8 mouse cellular contexts compared by ENCODE assay signal in the genomic region with DNA sequence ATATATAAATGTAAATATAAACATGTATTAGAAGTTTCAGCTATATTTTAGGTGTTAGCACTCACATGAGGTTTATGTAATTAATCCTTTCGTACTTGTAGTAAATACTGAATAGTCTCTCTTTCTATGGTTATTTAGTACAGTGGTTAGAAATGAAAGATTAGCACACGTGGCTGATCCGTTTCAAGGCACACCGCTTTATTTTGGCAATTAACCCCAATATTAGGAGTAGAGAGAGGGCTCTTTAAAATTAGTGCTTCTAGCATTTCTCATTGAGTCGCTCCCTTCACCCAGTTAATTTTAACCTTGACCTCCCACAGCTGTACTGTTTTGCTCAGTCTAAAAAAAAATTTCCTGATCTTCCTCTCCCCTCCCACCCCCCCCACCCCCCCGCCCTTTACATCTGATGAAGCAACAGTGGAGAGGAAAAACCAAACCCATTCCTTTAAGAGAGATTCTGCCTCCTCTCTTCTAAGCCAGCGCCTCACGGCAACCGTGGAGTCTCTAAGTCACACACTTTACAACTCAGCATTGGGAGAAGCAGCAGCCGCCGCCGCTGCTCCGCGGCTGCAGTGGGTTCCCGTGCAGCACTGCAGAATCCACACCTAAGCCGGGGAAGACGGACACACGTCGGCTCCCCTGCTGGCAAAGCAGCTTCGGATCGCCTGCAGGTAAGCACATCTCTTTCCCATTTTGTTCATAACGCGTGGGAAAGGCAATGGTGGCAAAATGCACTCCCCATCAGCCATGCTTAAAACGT. TPM values are rescaled to one million over a fixed set of nuclear protein-coding genes. Genes with fewer than 3 reads are reported as not detected.
DNase-seq lines count a peak whose midpoint lies in the region; ATAC-seq lines count a peak whose summit lies in the region.

A gene (plus strand): TSS at position 400 of the 760 bp plus-strand sequence.

- no peaks in the 10 kb centered on the region for H3K27me3 ChIP-seq in embryonic facial prominence, embryonic 11.5 days (ENCODE audit: control insufficient read depth, insufficient read depth, low read length)
- H3K27me3 ChIP-seq in intestine, embryonic 16.5 days (replicated peaks; ENCODE audit: control insufficient read depth, insufficient read depth, low read length), result no peaks in the 10 kb centered on the region
- H3K27me3 ChIP-seq in megakaryocyte, embryonic 14.5 days (replicated peaks), result no peaks in the 10 kb centered on the region

- H3K9me3 ChIP-seq in embryonic facial prominence, embryonic 11.5 days (replicated peaks; ENCODE audit: control insufficient read depth, low read length), result no peaks in the 10 kb centered on the region
- no peaks in the 10 kb centered on the region for H3K9me3 ChIP-seq in intestine, embryonic 16.5 days (ENCODE audit: control insufficient read depth, low read length)
- no peaks in the 10 kb centered on the region for H3K9me3 ChIP-seq in megakaryocyte, embryonic 14.5 days

- H3K4me1 ChIP-seq in embryonic facial prominence, embryonic 11.5 days (ENCODE audit: control insufficient read depth, insufficient read depth, low read length), result peaks cover 3% of the 10 kb centered on the region; the same call in 1 of the 2 replicates
- peaks cover 18% of the 10 kb centered on the region for H3K4me1 ChIP-seq in intestine, embryonic 16.5 days (ENCODE audit: control insufficient read depth, insufficient read depth, low read length)
- H3K4me1 ChIP-seq in megakaryocyte, embryonic 14.5 days, result peaks cover 32% of the 10 kb centered on the region

- H3K4me2 ChIP-seq in embryonic facial prominence, embryonic 11.5 days (ENCODE audit: low read depth, low read length), result peak within 1 kb of the TSS; percentile 65
- H3K4me2 ChIP-seq in intestine, embryonic 16.5 days (ENCODE audit: low read depth, low read length), result peak within 1 kb of the TSS; percentile 84

- no peak within 1 kb of the TSS for H3K27ac ChIP-seq in embryonic facial prominence, embryonic 11.5 days (replicated peaks; ENCODE audit: low read depth, low read length)
- H3K27ac ChIP-seq in intestine, embryonic 16.5 days (ENCODE audit: low read length), result peak within 1 kb of the TSS; percentile 92

- peak; percentile 57 for DNase-seq in cerebellum, adult 11 months
- peak; percentile 54 for DNase-seq in embryonic facial prominence, embryonic 11.5 days (ENCODE audit: low spot score)
- DNase-seq in gonadal fat pad, adult 2 months (ENCODE audit: low read depth), result no peak
- peak; percentile 71 to 73 for DNase-seq in left cerebral cortex, postnatal 14 days (ENCODE audit: low spot score in 2 of 2)
- peak; percentile 71 for DNase-seq in right cerebral cortex, postnatal 25 days

- peak within 1 kb of the TSS; percentile 35 for H3K4me3 ChIP-seq in embryonic facial prominence, embryonic 11.5 days (ENCODE audit: low read depth, low read length)
- H3K4me3 ChIP-seq in intestine, embryonic 16.5 days (ENCODE audit: low read length), result peak within 1 kb of the TSS; percentile 57
- peak within 1 kb of the TSS; percentile 99 for H3K4me3 ChIP-seq in megakaryocyte, embryonic 14.5 days (replicated peaks)

- intact Hi-C loops in left cerebral cortex, postnatal 14 days (cut with DNase I), result loop anchor here (2.0 to 10.0 kb wide), 5 partner anchors 68 to 215 kb away; a partner anchor contains a TSS

- ATAC-seq in cerebellum, adult (ENCODE audit: insufficient number of reproducible peaks, low FRiP score, low TSS enrichment), result no peak
- ATAC-seq in embryonic facial prominence, embryonic 11.5 days (replicated peaks; ENCODE audit: insufficient number of reproducible peaks, low FRiP score, low TSS enrichment, low read depth), result no peak
- no peak for ATAC-seq in intestine, embryonic 16.5 days

- H3K36me3 ChIP-seq in embryonic facial prominence, embryonic 11.5 days (replicated peaks; ENCODE audit: control insufficient read depth, insufficient read depth, low read depth, low read length), result no peaks in the 10 kb centered on the region
- H3K36me3 ChIP-seq in intestine, embryonic 16.5 days (ENCODE audit: control insufficient read depth, insufficient read depth, low read length), result no peaks in the 10 kb centered on the region
- H3K36me3 ChIP-seq in megakaryocyte, embryonic 14.5 days (replicated peaks; ENCODE audit: low read length), result no peaks in the 10 kb centered on the region

- H3K9ac ChIP-seq in embryonic facial prominence, embryonic 11.5 days (replicated peaks; ENCODE audit: low read length), result peak within 1 kb of the TSS; percentile 60
- peak within 1 kb of the TSS; percentile 81 for H3K9ac ChIP-seq in intestine, embryonic 16.5 days (ENCODE audit: low read depth, low read length)

- WGBS in embryonic facial prominence, embryonic 11.5 days, result 5% methylated on average over 24 of the region's 24 CpGs
- WGBS in intestine, embryonic 16.5 days, result 5% methylated on average over 24 of the region's 24 CpGs

RNA-seq across cellular contexts. Expression of the gene that starts here (rescaled TPM):
- 76.6 and 84.8 TPM in 2 replicates for polyA plus RNA-seq in embryonic facial prominence, embryonic 11.5 days (2014; fragmentation: Nextera tagmentation; extraction: Ambion mirVana)
- polyA plus RNA-seq in gonadal fat pad, adult 2 months (2012; rRNA removed), result 31.6 and 32.6 TPM in 2 replicates
- polyA plus RNA-seq in intestine, embryonic 16.5 days (2015; fragmentation: Nextera tagmentation; extraction: Ambion mirVana), result 120 and 121 TPM in 2 replicates
- total RNA-seq in left cerebral cortex, postnatal 14 days (2021), result 100 to 1,000 TPM in 1 of 2 experiments, 10 to 100 TPM in 1; 89.0 to 102 TPM
- 1.3 and 6.1 TPM in 2 replicates for polyA plus RNA-seq in megakaryocyte, embryonic 14.5 days (2012; ENCODE audit: insufficient read depth, low replicate concordance)

Comparison
In these comparisons a context has a peak if more than half of its experiments do, and no peak if none do; other contexts are left out.
1. H3K4me3 ChIP-seq: peak in every context shown above with its lines; median percentile 99 in megakaryocyte, embryonic 14.5 days; 57 in intestine, embryonic 16.5 days; 35 in embryonic facial prominence, embryonic 11.5 days.